Mouse (Mus musculus) cerebellum, adult 2 months (tissue): ENCODE data around the gene Kif3c.

Source experiments
- CTCF ChIP-seq: fragments of 200-500 bp; IDR thresholded peaks from 2 replicates; pipeline ENCODE4 v1.5.1; 2011; ENCODE audit warnings: low read depth, mild to moderate bottlenecking, control low read depth, low read length, moderate library complexity, borderline replicate concordance; ENCODE audit not compliant: insufficient read depth
- POLR2A ChIP-seq: fragments of 200-500 bp; IDR thresholded peaks from 2 replicates; pipeline ENCODE4 v1.6.1; 2011; ENCODE audit warnings: low read length, control low read depth, borderline replicate concordance; ENCODE audit not compliant: insufficient read depth

DNA sequence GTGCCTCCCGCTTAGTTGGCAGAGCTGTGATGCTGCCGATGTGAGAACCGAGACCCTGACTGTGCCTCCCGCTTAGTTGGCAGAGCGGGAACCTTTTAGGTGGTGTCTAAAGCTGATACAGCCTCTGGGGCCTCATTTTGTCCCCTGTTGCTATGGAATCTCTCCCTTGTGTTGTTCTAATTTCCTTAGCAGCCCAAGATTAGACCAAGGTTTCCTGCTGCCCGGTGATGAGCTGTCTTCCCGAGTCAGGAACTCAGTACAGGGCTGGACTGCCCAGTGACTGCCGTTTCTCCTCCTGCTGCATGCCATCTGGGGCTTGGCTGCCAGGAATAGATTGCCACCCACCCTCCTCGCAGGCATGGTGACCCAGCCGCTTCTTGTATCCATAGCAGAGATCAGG lies 21.0 kb downstream of the Kif3c start:
- no peak for TF ChIP-seq CTCF
- TF ChIP-seq POLR2A = no peak
